Mouse (Mus musculus): ENCODE data around the gene Khdrbs1. TPM values are rescaled to one million over a fixed set of nuclear protein-coding genes. Genes with fewer than 3 reads are reported as not detected.

Khdrbs1 gene
- polyA plus RNA-seq, 1 experiment = 34.2 TPM

- peak within 1 kb of the TSS; percentile 2; the same call in 1 of the 2 replicates for H3K27ac ChIP-seq (ENCODE audit: insufficient read depth, low read length)
- no peaks in the 10 kb centered on the region for H3K4me1 ChIP-seq (ENCODE audit: control insufficient read depth, insufficient read depth, low read length)
- TF ChIP-seq POLR2A (IDR thresholded peaks at IDR 0.05; ENCODE audit: extremely low read depth, insufficient read depth, low read length) (no peak), CTCF (IDR thresholded peaks at IDR 0.05; ENCODE audit: extremely low read depth, insufficient read depth, low read length) (no peak)
- peak within 1 kb of the TSS; percentile 78 for H3K4me3 ChIP-seq (ENCODE audit: insufficient read depth, low read length)
These were observed 45.7 kb downstream of the Khdrbs1 start, which contains the start of gene Tmem39b for GRCm38 (mm10) chr4:129696158-129696985. Gene Tmem39b (minus strand): TSS chr4:129696838.

GRCm38 (mm10) chr4:129695815-129696157, 46.3 kb downstream of the Khdrbs1 start:
- Histone ChIP-seq H3K27ac (ENCODE audit: insufficient read depth, low read length) (no peak overlapping the region), H3K4me3 (ENCODE audit: insufficient read depth, low read length) (peak overlapping the region; percentile 78), H3K4me1 (ENCODE audit: control insufficient read depth, insufficient read depth, low read length) (no peaks in the 10 kb centered on the region)
- TF ChIP-seq POLR2A (IDR thresholded peaks at IDR 0.05; ENCODE audit: extremely low read depth, insufficient read depth, low read length) (no peak), CTCF (IDR thresholded peaks at IDR 0.05; ENCODE audit: extremely low read depth, insufficient read depth, low read length) (no peak)

- H3K4me1 ChIP-seq (ENCODE audit: control insufficient read depth, insufficient read depth, low read length) = no peaks in the 10 kb centered on the region; the same call in 1 of the 2 replicates
- no peak for TF ChIP-seq CTCF (IDR thresholded peaks at IDR 0.05; ENCODE audit: extremely low read depth, insufficient read depth, low read length)
- TF ChIP-seq POLR2A (IDR thresholded peaks at IDR 0.05; ENCODE audit: extremely low read depth, insufficient read depth, low read length) = no peak
- no peak overlapping the region for H3K27ac ChIP-seq (ENCODE audit: insufficient read depth, low read length)
- H3K4me3 ChIP-seq (ENCODE audit: insufficient read depth, low read length) = no peak overlapping the region
These were observed 57.6 kb downstream of the Khdrbs1 start for GRCm38 (mm10) chr4:129684531-129684930.

GRCm38 (mm10) chr4:129683901-129684493, 58.1 kb downstream of the Khdrbs1 start:
- TF ChIP-seq CTCF (IDR thresholded peaks at IDR 0.05; ENCODE audit: extremely low read depth, insufficient read depth, low read length) = no peak
- no peak overlapping the region for H3K27ac ChIP-seq (ENCODE audit: insufficient read depth, low read length)
- no peak overlapping the region for H3K4me3 ChIP-seq (ENCODE audit: insufficient read depth, low read length)
- H3K4me1 ChIP-seq (ENCODE audit: control insufficient read depth, insufficient read depth, low read length) = no peaks in the 10 kb centered on the region; the same call in 1 of the 2 replicates

- Histone ChIP-seq H3K4me3 (ENCODE audit: insufficient read depth, low read length) (no peak overlapping the region), H3K27ac (ENCODE audit: insufficient read depth, low read length) (no peak overlapping the region), H3K4me1 (ENCODE audit: control insufficient read depth, insufficient read depth, low read length) (no peaks in the 10 kb centered on the region)
- TF ChIP-seq POLR2A (IDR thresholded peaks at IDR 0.05; ENCODE audit: extremely low read depth, insufficient read depth, low read length) (no peak), CTCF (IDR thresholded peaks at IDR 0.05; ENCODE audit: extremely low read depth, insufficient read depth, low read length) (no peak)
These were observed 60.3 kb downstream of the Khdrbs1 start for GRCm38 (mm10) chr4:129681837-129682236.

- peak overlapping the region; percentile 47 for H3K27ac ChIP-seq (ENCODE audit: insufficient read depth, low read length)
- peaks cover 5% of the 10 kb centered on the region; the same call in 1 of the 2 replicates for H3K4me1 ChIP-seq (ENCODE audit: control insufficient read depth, insufficient read depth, low read length)
- H3K4me3 ChIP-seq (ENCODE audit: insufficient read depth, low read length) = peak overlapping the region; percentile 58
- TF ChIP-seq CTCF (IDR thresholded peaks at IDR 0.05; ENCODE audit: extremely low read depth, insufficient read depth, low read length) = no peak
- no peak for TF ChIP-seq POLR2A (IDR thresholded peaks at IDR 0.05; ENCODE audit: extremely low read depth, insufficient read depth, low read length)
These were observed 69.1 kb downstream of the Khdrbs1 start for GRCm38 (mm10) chr4:129672878-129673449.

GRCm38 (mm10) chr4:129672083-129672877, 69.8 kb downstream of the Khdrbs1 start, which contains the start of gene Kpna6:
Gene Kpna6 (minus strand): TSS chr4:129672767.
- TF ChIP-seq POLR2A (IDR thresholded peaks at IDR 0.05; ENCODE audit: extremely low read depth, insufficient read depth, low read length) = no peak
- TF ChIP-seq CTCF (IDR thresholded peaks at IDR 0.05; ENCODE audit: extremely low read depth, insufficient read depth, low read length) = no peak
- Histone ChIP-seq H3K27ac (ENCODE audit: insufficient read depth, low read length) (peak within 1 kb of the TSS; percentile 87), H3K4me3 (ENCODE audit: insufficient read depth, low read length) (peak within 1 kb of the TSS; percentile 58), H3K4me1 (ENCODE audit: control insufficient read depth, insufficient read depth, low read length) (peaks cover 5% of the 10 kb centered on the region; the same call in 1 of the 2 replicates)

- Histone ChIP-seq H3K4me1 (ENCODE audit: control insufficient read depth, insufficient read depth, low read length) (peaks cover 5% of the 10 kb centered on the region; the same call in 1 of the 2 replicates), H3K27ac (ENCODE audit: insufficient read depth, low read length) (peak overlapping the region; percentile 87; the same call in 1 of the 2 replicates), H3K4me3 (ENCODE audit: insufficient read depth, low read length) (peak overlapping the region; percentile 58)
- TF ChIP-seq CTCF (IDR thresholded peaks at IDR 0.05; ENCODE audit: extremely low read depth, insufficient read depth, low read length) = peak; percentile 64
- TF ChIP-seq POLR2A (IDR thresholded peaks at IDR 0.05; ENCODE audit: extremely low read depth, insufficient read depth, low read length) = no peak
These were observed 70.5 kb downstream of the Khdrbs1 start for GRCm38 (mm10) chr4:129671491-129672082.

All from cortical plate, adult 2 months (tissue).